Mouse (Mus musculus) MEL (cell line): ENCODE measurements at regions not wholly inside any gene's neighbourhood (a gene's known extent, or its start where the extent isn't known, plus 50 kb on each side); places are given as distances from the start of the nearest gene placed in this dataset.

ENCODE experiments used
- BHLHE40 ChIP-seq: IDR thresholded peaks from 2 replicates; pipeline ENCODE4 v1.6.1; 2012; ENCODE audit warnings: low read depth, mild to moderate bottlenecking, inconsistent platforms, low read length, improper control_type of control experiment, borderline replicate concordance
- CTCF ChIP-seq, 3 experiments: IDR thresholded peaks in 2 of 3; conservative IDR thresholded peaks in 1 of 3; 2 replicates each; pipeline ENCODE4 v1.5.1; 2011 to 2012; ENCODE audit warnings: low read length in 3 of 3, low read depth in 2 of 3, mild to moderate bottlenecking in 2 of 3, improper control_type of control experiment in 1 of 3, inconsistent platforms in 1 of 3, mixed read lengths in 1 of 3, moderate library complexity in 1 of 3; ENCODE audit not compliant: control insufficient read depth in 1 of 3, insufficient read depth in 1 of 3, poor library complexity in 1 of 3, severe bottlenecking in 1 of 3
- HCFC1 ChIP-seq: IDR thresholded peaks from 2 replicates; pipeline ENCODE4 v1.6.1; 2012; ENCODE audit warnings: low read depth, mild to moderate bottlenecking, inconsistent platforms, low read length, improper control_type of control experiment, moderate library complexity
- MAFK ChIP-seq: IDR thresholded peaks from 2 replicates; pipeline ENCODE4 v1.6.1; 2011; ENCODE audit warnings: low read depth, mild to moderate bottlenecking, low read length, improper control_type of control experiment, borderline replicate concordance
- MAX ChIP-seq: IDR thresholded peaks from 2 replicates; pipeline ENCODE4 v1.6.1; 2011; ENCODE audit warnings: low read length, improper control_type of control experiment
- MXI1 ChIP-seq: IDR thresholded peaks from 2 replicates; pipeline ENCODE4 v1.6.1; 2011; ENCODE audit warnings: mild to moderate bottlenecking, low read depth, low read length, improper control_type of control experiment
- NRF1 ChIP-seq: IDR thresholded peaks from 2 replicates; pipeline ENCODE4 v1.6.1; 2014; ENCODE audit warnings: low read depth, mild to moderate bottlenecking, inconsistent platforms, low read length, improper control_type of control experiment, moderate library complexity; ENCODE audit not compliant: poor library complexity, insufficient read depth, severe bottlenecking
- POLR2A ChIP-seq, 2 experiments: IDR thresholded peaks; 2 replicates each; pipeline ENCODE4 v1.6.1; 2011 to 2012; ENCODE audit warnings: low read length in 2 of 2, mild to moderate bottlenecking in 2 of 2, control low read depth in 1 of 2, improper control_type of control experiment in 1 of 2, low read depth in 1 of 2, moderate library complexity in 1 of 2; ENCODE audit not compliant: control insufficient read depth in 1 of 2, insufficient read depth in 1 of 2, poor library complexity in 1 of 2
- POLR2AphosphoS2 ChIP-seq: IDR thresholded peaks from 2 replicates; pipeline ENCODE4 v1.6.1; 2011; ENCODE audit warnings: low read length, improper control_type of control experiment
- POLR2AphosphoS5 ChIP-seq: IDR thresholded peaks from 2 replicates; pipeline ENCODE4 v1.6.1; 2012; ENCODE audit warnings: low read depth, borderline replicate concordance, mild to moderate bottlenecking, inconsistent platforms, low read length, moderate library complexity, mixed read lengths
- RCOR1 ChIP-seq: IDR thresholded peaks from 2 replicates; pipeline ENCODE4 v1.6.1; 2012; ENCODE audit warnings: low read depth, mild to moderate bottlenecking, inconsistent platforms, low read length, improper control_type of control experiment
- TAL1 ChIP-seq: IDR thresholded peaks from 2 replicates; pipeline ENCODE4 v1.6.1; 2012; ENCODE audit warnings: mild to moderate bottlenecking, inconsistent platforms, low read length, moderate library complexity, mixed read lengths
- ZC3H11A ChIP-seq: IDR thresholded peaks from 2 replicates; pipeline ENCODE4 v1.6.1; 2012; ENCODE audit warnings: low read depth, mild to moderate bottlenecking, inconsistent platforms, low read length, improper control_type of control experiment
- ZMIZ1 ChIP-seq: IDR thresholded peaks from 2 replicates; pipeline ENCODE4 v1.6.1; 2012; ENCODE audit warnings: low read depth, mild to moderate bottlenecking, inconsistent platforms, low read length, improper control_type of control experiment, moderate library complexity

DNA sequence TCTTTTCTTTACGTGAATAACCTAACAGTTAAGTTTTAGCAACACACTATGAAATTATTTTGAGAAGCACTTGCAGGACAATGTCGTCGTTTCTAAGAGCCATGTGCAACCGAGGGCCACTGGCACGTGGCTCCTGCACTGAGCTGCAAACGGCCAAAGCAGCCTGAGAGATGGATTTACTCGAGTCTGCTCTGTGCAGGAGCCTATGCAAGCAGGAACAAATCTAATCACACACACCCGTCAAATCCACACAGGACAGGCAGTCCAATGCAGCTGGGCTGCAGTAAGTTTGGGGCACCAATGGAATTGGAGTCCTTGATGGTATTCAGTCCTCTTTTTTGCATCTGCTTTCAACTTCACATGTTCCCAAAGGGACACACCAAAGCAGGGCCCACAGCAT, 118.8 kb upstream of the Cpne8 start:
- TF ChIP-seq CTCF (IDR thresholded peaks at IDR 0.05 in 2 of 3, conservative IDR thresholded peaks at IDR 0.05 in 1 of 3; ENCODE audit: control insufficient read depth in 1 of 3, insufficient read depth in 1 of 3, low read depth in 2 of 3, low read length in 3 of 3, poor library complexity in 1 of 3, severe bottlenecking in 1 of 3) (no peak), ZC3H11A (no peak), NRF1 (no peak), MAFK (no peak), MXI1 (no peak), POLR2A (IDR thresholded peaks at IDR 0.05; ENCODE audit: control insufficient read depth in 1 of 2, insufficient read depth in 1 of 2, low read depth in 1 of 2, low read length in 2 of 2, poor library complexity in 1 of 2) (no peak), POLR2AphosphoS2 (no peak), POLR2AphosphoS5 (no peak), ZMIZ1 (no peak), MAX (no peak), BHLHE40 (no peak), TAL1 (no peak), RCOR1 (no peak), HCFC1 (no peak)
